Mouse (Mus musculus): ENCODE results near the gene Gap43. TPM values are rescaled to one million over a fixed set of nuclear protein-coding genes. Genes with fewer than 3 reads are reported as not detected.
"Not testable (repeated sequence)": the region's sequence is repeated elsewhere in the genome, so short reads cannot be mapped to it uniquely, and the experiment has no call there.

Gene Gap43
- polyA plus RNA-seq, 1 experiment from 2014 or later = 357 TPM

GRCm38 (mm10) chr16:42262935-42263542 is 77.4 kb downstream of the Gap43 start:
- 93% methylated on average over 5 of the region's 5 CpGs for WGBS
- ATAC-seq (ENCODE audit: insufficient read depth, low FRiP score, low TSS enrichment) = no peak
- Histone ChIP-seq H3K4me2 (ENCODE audit: low read depth) (no peak overlapping the region), H3K9ac (ENCODE audit: low read length) (no peak overlapping the region), H3K27ac (ENCODE audit: low read depth, low read length) (no peak overlapping the region), H3K4me3 (ENCODE audit: low read depth, low read length) (no peak overlapping the region), H3K36me3 (ENCODE audit: control insufficient read depth, insufficient read depth, low read length) (no peaks in the 10 kb centered on the region), H3K9me3 (ENCODE audit: control insufficient read depth, low read length) (no peaks in the 10 kb centered on the region), H3K27me3 (ENCODE audit: control insufficient read depth, insufficient read depth, low read length) (no peaks in the 10 kb centered on the region), H3K4me1 (ENCODE audit: control insufficient read depth, insufficient read depth, low read length) (no peaks in the 10 kb centered on the region)
- DNase-seq (ENCODE audit: low spot score) = no peak

DNA sequence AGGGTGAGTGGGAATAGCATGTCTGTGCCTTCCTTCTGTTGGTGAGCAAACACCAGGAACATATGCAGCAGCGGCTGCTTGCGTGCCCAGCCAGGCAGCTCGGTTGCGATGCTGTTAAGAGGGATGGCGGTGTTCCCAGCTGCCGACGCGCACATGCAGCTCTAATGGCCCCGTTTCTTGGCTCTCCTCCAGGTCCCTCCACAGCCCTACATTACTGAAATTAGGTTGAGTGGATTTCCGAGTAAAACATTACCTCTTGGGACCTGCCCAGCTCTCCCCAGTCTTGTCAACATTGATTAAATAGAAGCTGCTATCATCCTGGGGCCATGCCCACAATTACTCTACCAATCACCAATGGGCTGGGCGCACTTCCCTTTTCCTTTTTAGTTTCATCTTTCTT is 84.8 kb downstream of the Gap43 start:
- Histone ChIP-seq H3K9me3 (ENCODE audit: control insufficient read depth, low read length) (no peaks in the 10 kb centered on the region), H3K4me2 (ENCODE audit: low read depth) (no peak overlapping the region), H3K9ac (ENCODE audit: low read length) (no peak overlapping the region), H3K36me3 (ENCODE audit: control insufficient read depth, insufficient read depth, low read length) (no peaks in the 10 kb centered on the region), H3K27me3 (ENCODE audit: control insufficient read depth, insufficient read depth, low read length) (no peaks in the 10 kb centered on the region), H3K4me1 (ENCODE audit: control insufficient read depth, insufficient read depth, low read length) (no peaks in the 10 kb centered on the region), H3K4me3 (ENCODE audit: low read depth, low read length) (no peak overlapping the region), H3K27ac (ENCODE audit: low read depth, low read length) (no peak overlapping the region)
- WGBS = 87% methylated on average over 11 of the region's 11 CpGs
- no peak for ATAC-seq (ENCODE audit: insufficient read depth, low FRiP score, low TSS enrichment)
- DNase-seq (ENCODE audit: low spot score) = peak; percentile 33

- Histone ChIP-seq H3K27ac (ENCODE audit: low read depth, low read length) (no peak overlapping the region), H3K4me2 (ENCODE audit: low read depth) (no peak overlapping the region), H3K27me3 (ENCODE audit: control insufficient read depth, insufficient read depth, low read length) (no peaks in the 10 kb centered on the region), H3K36me3 (ENCODE audit: control insufficient read depth, insufficient read depth, low read length) (no peaks in the 10 kb centered on the region), H3K9me3 (ENCODE audit: control insufficient read depth, low read length) (no peaks in the 10 kb centered on the region), H3K9ac (ENCODE audit: low read length) (no peak overlapping the region), H3K4me3 (ENCODE audit: low read depth, low read length) (no peak overlapping the region), H3K4me1 (ENCODE audit: control insufficient read depth, insufficient read depth, low read length) (no peaks in the 10 kb centered on the region)
- 84% methylated on average over 3 of the region's 3 CpGs for WGBS
- DNase-seq (ENCODE audit: low spot score) (no peak), ATAC-seq (ENCODE audit: insufficient read depth, low FRiP score, low TSS enrichment) (no peak)
Observed at GRCm38 (mm10) chr16:42255222-42255621, 85.2 kb downstream of the Gap43 start.

- no peak for ATAC-seq (ENCODE audit: insufficient read depth, low FRiP score, low TSS enrichment)
- Histone ChIP-seq H3K9me3 (ENCODE audit: control insufficient read depth, low read length) (no peaks in the 10 kb centered on the region), H3K36me3 (ENCODE audit: control insufficient read depth, insufficient read depth, low read length) (no peaks in the 10 kb centered on the region), H3K9ac (ENCODE audit: low read length) (no peak overlapping the region), H3K27ac (ENCODE audit: low read depth, low read length) (no peak overlapping the region), H3K4me1 (ENCODE audit: control insufficient read depth, insufficient read depth, low read length) (no peaks in the 10 kb centered on the region), H3K4me3 (ENCODE audit: low read depth, low read length) (no peak overlapping the region), H3K4me2 (ENCODE audit: low read depth) (no peak overlapping the region), H3K27me3 (ENCODE audit: control insufficient read depth, insufficient read depth, low read length) (no peaks in the 10 kb centered on the region)
- DNase-seq (ENCODE audit: low spot score) = no peak
- WGBS = 83% methylated on average over 5 of the region's 5 CpGs
Observed at GRCm38 (mm10) chr16:42252252-42252651, 88.2 kb downstream of the Gap43 start.

DNA sequence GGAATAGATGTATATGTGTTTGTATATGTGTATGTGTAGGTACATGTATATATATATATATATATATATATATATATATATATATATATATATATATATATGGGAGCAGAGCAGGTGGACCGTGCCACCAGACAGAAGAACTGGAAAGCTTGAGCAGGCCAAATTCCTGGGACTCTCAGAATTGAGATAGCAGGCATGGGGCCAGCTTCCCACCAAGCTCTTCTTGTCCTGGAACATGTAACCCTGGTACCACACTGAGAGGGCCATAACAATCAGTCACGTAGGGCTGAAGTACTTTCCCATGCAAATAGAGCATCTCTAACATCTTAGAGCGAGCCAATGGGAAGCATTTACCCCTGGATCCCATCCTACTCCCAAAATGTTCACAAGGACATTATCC is 96.3 kb downstream of the Gap43 start:
- not testable (repeated sequence) for H3K36me3 ChIP-seq (ENCODE audit: control insufficient read depth, insufficient read depth, low read length); H3K9ac ChIP-seq (ENCODE audit: low read length); H3K4me1 ChIP-seq (ENCODE audit: control insufficient read depth, insufficient read depth, low read length); H3K9me3 ChIP-seq (ENCODE audit: control insufficient read depth, low read length); H3K4me2 ChIP-seq (ENCODE audit: low read depth); H3K4me3 ChIP-seq (ENCODE audit: low read depth, low read length); H3K27me3 ChIP-seq (ENCODE audit: control insufficient read depth, insufficient read depth, low read length); ATAC-seq (ENCODE audit: insufficient read depth, low FRiP score, low TSS enrichment); H3K27ac ChIP-seq (ENCODE audit: low read depth, low read length); DNase-seq (ENCODE audit: low spot score)
- 80% methylated on average over 3 of the region's 3 CpGs for WGBS

DNA sequence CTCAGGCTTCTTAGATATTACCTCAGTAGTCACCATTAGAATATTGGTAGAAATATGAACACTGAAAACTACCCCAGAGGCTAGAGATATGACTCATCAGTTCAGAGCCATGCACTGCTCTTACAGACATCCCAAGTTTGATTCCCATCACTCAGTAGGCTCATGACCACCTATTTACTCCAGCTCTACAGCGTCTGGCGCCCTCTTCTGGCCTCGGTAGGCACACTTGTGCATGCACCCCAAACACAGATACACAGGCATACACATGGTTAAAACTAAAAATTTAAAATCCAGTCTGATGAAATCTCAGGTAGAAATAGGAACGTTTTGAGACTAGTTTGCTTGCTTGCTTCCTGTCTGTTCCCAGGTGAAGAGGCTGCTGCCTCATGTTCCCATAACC is 109.1 kb downstream of the Gap43 start:
- DNase-seq (ENCODE audit: low spot score) = no peak
- no peaks in the 10 kb centered on the region for H3K27me3 ChIP-seq (ENCODE audit: control insufficient read depth, insufficient read depth, low read length)
- 75% methylated on average over 4 of the region's 4 CpGs for WGBS
- H3K4me2 ChIP-seq (ENCODE audit: low read depth) = no peak overlapping the region
- H3K36me3 ChIP-seq (ENCODE audit: control insufficient read depth, insufficient read depth, low read length) = no peaks in the 10 kb centered on the region
- no peaks in the 10 kb centered on the region for H3K9me3 ChIP-seq (ENCODE audit: control insufficient read depth, low read length)
- H3K4me1 ChIP-seq (ENCODE audit: control insufficient read depth, insufficient read depth, low read length) = no peaks in the 10 kb centered on the region
- H3K9ac ChIP-seq (ENCODE audit: low read length) = no peak overlapping the region
- H3K27ac ChIP-seq (ENCODE audit: low read depth, low read length) = no peak overlapping the region
- no peak for ATAC-seq (ENCODE audit: insufficient read depth, low FRiP score, low TSS enrichment)
- H3K4me3 ChIP-seq (ENCODE audit: low read depth, low read length) = no peak overlapping the region

Small RNA genes lying within 50 kb of the gene (microRNA-seq; reads per million reads assigned to microRNA genes)
- gene Mir6540 = 33.1 reads per million, percentile 34 among the genes with 10 or more reads in this experiment
